Mouse (Mus musculus) cerebellum, adult 2 months (tissue): ENCODE measurements around the gene Katnb1. TPM values are rescaled to one million over a fixed set of nuclear protein-coding genes. Genes with fewer than 3 reads are reported as not detected.
A peak's percentile ranks its signal among the peaks of the same experiment; 100 is the strongest.

Experiments used
- DNase-seq, 2 experiments: peaks; one replicate each; pipeline ENCODE4 v3.0.0; 2021
- H3K27ac ChIP-seq: fragments of 200-500 bp; 2 replicates; pipeline ENCODE4 v1.5.1; 2012; ENCODE audit warnings: low read length, control low read depth, inconsistent platforms; ENCODE audit not compliant: insufficient read depth
- H3K27me3 ChIP-seq: fragments of 200-500 bp; 2 replicates; pipeline ENCODE4 v1.6.1; 2012; ENCODE audit warnings: inconsistent platforms, mild to moderate bottlenecking, low read length, moderate library complexity; ENCODE audit not compliant: control insufficient read depth, insufficient read depth
- H3K4me1 ChIP-seq: fragments of 200-500 bp; 2 replicates; pipeline ENCODE4 v1.6.1; 2011; ENCODE audit warnings: low read length; ENCODE audit not compliant: control insufficient read depth, insufficient read depth
- H3K4me3 ChIP-seq: fragments of 200-500 bp; replicated peaks from 2 replicates; pipeline ENCODE3; 2011; ENCODE audit warnings: mild to moderate bottlenecking, low read depth, low read length, control low read depth; ENCODE audit not compliant: insufficient read depth
- CTCF ChIP-seq: fragments of 200-500 bp; IDR thresholded peaks from 2 replicates; pipeline ENCODE4 v1.5.1; 2011; ENCODE audit warnings: low read depth, mild to moderate bottlenecking, control low read depth, low read length, moderate library complexity, borderline replicate concordance; ENCODE audit not compliant: insufficient read depth
- POLR2A ChIP-seq: fragments of 200-500 bp; IDR thresholded peaks from 2 replicates; pipeline ENCODE4 v1.6.1; 2011; ENCODE audit warnings: low read length, control low read depth, borderline replicate concordance; ENCODE audit not compliant: insufficient read depth
- WGBS: fragments of 180-500 bp; shearing (Covaris S2); methylation state at CpG from one replicate; pipeline ENCODE4 v1.1.7; 2018; 5-methylcytosine and 5-hydroxymethylcytosine counted together
- polyA plus RNA-seq: library from polyadenylated mRNA; depleted of rRNA; stranded (reverse); fragments of >200 nt; gene quantifications from 2 replicates; pipeline ENCODE4 v1.2.3, GENCODE M21; 2012

Gene Katnb1
- polyA plus RNA-seq, 1 experiment: 53.0 TPM

DNA sequence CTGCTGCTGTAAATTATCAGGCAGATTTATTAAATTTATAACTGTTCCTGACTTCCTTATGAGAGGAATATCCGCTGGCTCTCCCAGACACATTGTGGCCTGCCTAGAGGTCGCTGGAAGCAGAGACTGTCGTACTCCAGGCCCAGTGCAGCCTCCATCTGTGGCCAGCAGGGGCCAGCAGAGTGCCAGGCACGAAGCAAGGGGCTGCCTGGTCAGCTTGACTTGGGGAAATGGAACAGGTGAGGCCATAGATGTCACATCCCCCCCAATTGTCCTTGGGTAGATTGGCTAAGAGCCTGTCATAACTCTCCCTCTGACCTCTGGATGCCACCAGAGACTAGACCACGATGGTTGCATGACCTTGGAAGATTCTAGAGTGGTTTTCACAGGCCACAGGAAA, 18.0 kb downstream of the Katnb1 start:
- Histone ChIP-seq H3K27ac (no peak overlapping the region), H3K4me1 (no peaks in the 10 kb centered on the region), H3K27me3 (no peaks in the 10 kb centered on the region), H3K4me3 (no peak overlapping the region)
- 29% methylated on average over 5 of the region's 5 CpGs for WGBS
- TF ChIP-seq POLR2A (no peak), CTCF (peak; percentile 85)
- peak; percentile 56 to 67 for DNase-seq

DNA sequence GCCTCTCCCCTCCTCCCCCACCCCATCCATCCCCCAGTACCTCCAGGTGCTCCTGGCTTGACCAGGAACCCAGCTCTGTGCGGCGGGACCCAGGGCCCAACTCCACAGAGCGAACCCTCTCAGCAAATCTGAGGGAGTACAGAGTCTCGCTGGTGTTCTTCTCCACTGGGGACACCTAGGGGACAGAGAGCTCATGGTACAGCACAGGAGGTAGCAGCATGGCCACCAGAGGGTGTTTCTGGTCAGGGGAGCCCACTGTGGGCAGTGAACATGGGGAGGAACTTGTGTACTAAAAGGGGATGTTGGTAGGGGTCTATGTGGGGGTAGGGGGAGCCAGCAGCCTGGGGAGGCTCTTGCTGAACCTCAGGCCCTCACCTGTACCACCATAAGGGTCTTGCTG, 21.0 kb downstream of the Katnb1 start:
- TF ChIP-seq CTCF (no peak), POLR2A (no peak)
- Histone ChIP-seq H3K27me3 (no peaks in the 10 kb centered on the region), H3K4me3 (no peak overlapping the region), H3K4me1 (no peaks in the 10 kb centered on the region), H3K27ac (no peak overlapping the region)
- WGBS: 74% methylated on average over 4 of the region's 4 CpGs
- DNase-seq: no peak

DNA sequence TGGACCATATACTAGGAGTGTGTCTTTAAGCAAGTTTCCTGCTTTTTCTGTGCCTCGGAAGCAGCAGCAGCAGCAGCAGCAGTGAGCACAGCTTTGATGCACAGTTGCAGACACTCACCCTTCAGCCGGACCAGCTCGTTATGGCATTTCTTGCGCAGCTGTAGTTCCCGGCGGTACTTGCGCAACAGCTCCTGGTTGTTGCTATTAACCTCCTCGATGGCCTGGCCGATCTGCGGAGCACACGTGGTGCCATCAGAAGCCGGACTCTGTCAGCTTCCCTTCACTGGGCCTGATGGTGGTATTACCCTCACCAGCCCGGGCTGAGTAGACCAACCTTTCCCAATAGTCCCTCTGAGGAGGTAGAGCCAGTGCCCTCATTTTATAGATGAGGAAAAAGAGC, 26.3 kb downstream of the Katnb1 start:
- H3K4me1 ChIP-seq: no peaks in the 10 kb centered on the region
- TF ChIP-seq CTCF (no peak), POLR2A (no peak)
- no peaks in the 10 kb centered on the region for H3K27me3 ChIP-seq
- WGBS: 90% methylated on average over 13 of the region's 13 CpGs
- H3K4me3 ChIP-seq: no peak overlapping the region
- H3K27ac ChIP-seq: no peak overlapping the region
- DNase-seq: no peak

GRCm38 (mm10) chr8:95112594-95112993, 31.6 kb downstream of the Katnb1 start:
- Histone ChIP-seq H3K4me1 (no peaks in the 10 kb centered on the region), H3K27ac (no peak overlapping the region), H3K27me3 (no peaks in the 10 kb centered on the region), H3K4me3 (no peak overlapping the region)
- no peak for DNase-seq
- 87% methylated on average over 3 of the region's 3 CpGs for WGBS
- TF ChIP-seq POLR2A (no peak), CTCF (no peak)

GRCm38 (mm10) chr8:95113108-95113507, 32.1 kb downstream of the Katnb1 start:
- no peak overlapping the region for H3K4me3 ChIP-seq
- no peaks in the 10 kb centered on the region for H3K4me1 ChIP-seq
- H3K27ac ChIP-seq: no peak overlapping the region
- 68% methylated on average over 4 of the region's 4 CpGs for WGBS
- TF ChIP-seq POLR2A (no peak), CTCF (no peak)
- DNase-seq: no peak
- no peaks in the 10 kb centered on the region for H3K27me3 ChIP-seq

DNA sequence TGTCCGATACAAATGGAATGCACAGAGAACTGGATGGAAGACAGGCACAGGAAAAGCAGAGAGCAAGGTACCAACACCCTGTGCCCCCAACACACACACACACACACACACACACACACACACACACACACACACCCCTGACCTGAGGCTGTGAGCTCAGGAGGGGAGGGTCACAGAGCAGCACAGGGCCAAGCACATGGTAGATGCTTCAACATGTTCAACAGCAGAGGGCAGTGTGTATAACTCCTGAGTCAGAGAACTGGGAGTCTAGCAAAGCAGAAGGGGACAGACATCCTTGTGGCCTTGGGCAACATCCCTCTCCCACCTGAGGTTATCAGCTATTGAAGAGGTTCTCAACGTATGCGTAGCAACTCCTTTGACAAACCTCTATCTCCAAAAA, 32.8 kb downstream of the Katnb1 start:
- H3K27ac ChIP-seq: no peak overlapping the region
- no peak for DNase-seq
- H3K4me1 ChIP-seq: no peaks in the 10 kb centered on the region
- no peaks in the 10 kb centered on the region for H3K27me3 ChIP-seq
- 81% methylated on average over 3 of the region's 3 CpGs for WGBS
- TF ChIP-seq CTCF (peak; percentile 58), POLR2A (no peak)
- no peak overlapping the region for H3K4me3 ChIP-seq

- WGBS: 89% methylated on average over 5 of the region's 5 CpGs
- TF ChIP-seq POLR2A (no peak), CTCF (no peak)
- no peaks in the 10 kb centered on the region for H3K4me1 ChIP-seq
- H3K27ac ChIP-seq: no peak overlapping the region
- no peak overlapping the region for H3K4me3 ChIP-seq
- no peak for DNase-seq
- no peaks in the 10 kb centered on the region for H3K27me3 ChIP-seq
Observed at GRCm38 (mm10) chr8:95123455-95123854, 42.5 kb downstream of the Katnb1 start.

DNA sequence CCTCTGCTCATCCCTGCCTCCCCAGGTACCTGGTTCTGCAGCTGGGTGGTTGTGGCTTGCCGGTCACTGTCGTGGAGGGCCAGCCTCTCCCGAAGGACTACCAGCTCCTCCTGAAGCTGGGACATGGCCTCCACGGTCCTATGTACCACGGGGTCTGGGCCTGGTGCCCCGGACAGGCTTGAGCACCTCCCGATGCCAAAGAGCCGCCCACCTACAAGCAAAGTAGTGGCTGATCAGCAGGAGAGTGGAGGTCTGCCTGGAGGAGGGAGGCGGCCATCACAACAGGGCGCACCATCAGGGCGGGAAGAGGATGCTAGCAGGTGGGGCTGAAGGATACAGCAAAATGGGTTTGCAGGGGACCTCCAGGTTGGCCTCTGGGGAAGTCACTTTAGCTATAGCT, 45.5 kb downstream of the Katnb1 start:
- WGBS: 76% methylated on average over 11 of the region's 11 CpGs
- TF ChIP-seq POLR2A: no peak
- no peak for TF ChIP-seq CTCF
- Histone ChIP-seq H3K4me3 (no peak overlapping the region), H3K27ac (no peak overlapping the region), H3K27me3 (no peaks in the 10 kb centered on the region), H3K4me1 (no peaks in the 10 kb centered on the region)
- no peak for DNase-seq

DNA sequence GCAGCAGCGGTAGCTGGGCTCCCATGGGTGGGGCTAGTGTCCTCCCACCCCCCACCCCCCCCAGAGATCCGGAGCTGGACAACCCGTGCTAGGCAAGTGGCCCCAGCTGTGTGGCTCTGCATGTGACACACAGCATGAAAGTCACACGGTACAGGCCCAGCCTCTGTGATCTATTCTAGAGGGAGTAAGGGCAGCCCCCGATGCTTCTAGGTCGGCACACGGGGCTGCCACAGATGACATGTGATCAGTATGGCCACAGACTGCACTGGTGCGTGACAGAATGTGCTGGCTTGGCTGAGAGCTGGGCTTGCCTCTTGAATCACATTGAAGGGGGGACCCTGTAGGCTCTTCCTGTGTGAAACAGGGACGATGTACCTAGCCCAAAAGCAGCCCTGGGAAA, 46.7 kb downstream of the Katnb1 start:
- no peak overlapping the region for H3K27ac ChIP-seq
- no peaks in the 10 kb centered on the region for H3K27me3 ChIP-seq
- no peak for TF ChIP-seq CTCF
- TF ChIP-seq POLR2A: no peak
- H3K4me3 ChIP-seq: no peak overlapping the region
- DNase-seq: no peak
- H3K4me1 ChIP-seq: no peaks in the 10 kb centered on the region
- 29% methylated on average over 9 of the region's 9 CpGs for WGBS
